Mouse (Mus musculus) heart, adult 2 months (tissue): ENCODE measurements around the gene Usp4.
"Not testable (repeated sequence)": the region's sequence is repeated elsewhere in the genome, so short reads cannot be mapped to it uniquely, and the experiment has no call there.

Experiments used
- CTCF ChIP-seq: fragments of 200-600 bp; IDR thresholded peaks from 2 replicates; pipeline ENCODE4 v1.8.1; 2022; ENCODE audit warnings: antibody characterized with exemption, mild to moderate bottlenecking, moderate library complexity
- EP300 ChIP-seq: fragments of 200-500 bp; IDR thresholded peaks from 2 replicates; pipeline ENCODE4 v1.6.1; 2011; ENCODE audit warnings: low read depth, low read length, control low read depth; ENCODE audit not compliant: insufficient read depth
- POLR2A ChIP-seq: fragments of 200-500 bp; IDR thresholded peaks from 2 replicates; pipeline ENCODE4 v1.6.1; 2011; ENCODE audit warnings: mild to moderate bottlenecking, low read depth, low read length, control low read depth; ENCODE audit not compliant: insufficient read depth

GRCm38 (mm10) chr9:108322054-108322453 lies 25.6 kb upstream of the Usp4 start:
- TF ChIP-seq POLR2A, EP300: not testable (repeated sequence)
- TF ChIP-seq CTCF, result peak; percentile 55
